Mouse (Mus musculus) hindbrain, embryonic 11.5 days (tissue): Measurements from ENCODE around the gene Lats2. TPM values are rescaled to one million over a fixed set of nuclear protein-coding genes. Genes with fewer than 3 reads are reported as not detected.

Experiments used
- ATAC-seq: fragments of 200-750 bp; cut with Nextera tagmentation; 2 replicates; pipeline ENCODE4 v1.8.0; 2017; ENCODE audit warnings: mild to moderate bottlenecking, moderate TSS enrichment, moderate library complexity; ENCODE audit not compliant: low FRiP score
- DNase-seq: peaks from one replicate; pipeline ENCODE4 v3.0.0-alpha.2; 2015; ENCODE audit warnings: low spot score
- H3K27ac ChIP-seq: fragments of 300-500 bp; sonication (generic); 2 replicates; pipeline ENCODE4 v1.5.1; 2014; ENCODE audit warnings: mild to moderate bottlenecking, low read depth, low read length
- H3K27me3 ChIP-seq: fragments of 300-500 bp; sonication (generic); 2 replicates; pipeline ENCODE4 v1.6.1; 2014; ENCODE audit warnings: mild to moderate bottlenecking, low read length, moderate library complexity, mixed read lengths; ENCODE audit not compliant: control insufficient read depth, insufficient read depth
- H3K36me3 ChIP-seq: fragments of 300-500 bp; sonication (generic); 2 replicates; pipeline ENCODE4 v1.6.1; 2014; ENCODE audit warnings: mild to moderate bottlenecking, low read length, moderate library complexity, mixed read lengths; ENCODE audit not compliant: control insufficient read depth, insufficient read depth
- H3K4me1 ChIP-seq: fragments of 300-500 bp; sonication (generic); replicated peaks from 2 replicates; pipeline ENCODE4 v1.6.1; 2014; ENCODE audit warnings: low read length, mixed read lengths; ENCODE audit not compliant: control insufficient read depth, insufficient read depth
- H3K4me2 ChIP-seq: fragments of 300-500 bp; sonication (generic); replicated peaks from 2 replicates; pipeline ENCODE4 v1.6.1; 2014; ENCODE audit warnings: mild to moderate bottlenecking, low read depth, low read length
- H3K4me3 ChIP-seq: fragments of 300-500 bp; sonication (generic); 2 replicates; pipeline ENCODE4 v1.5.1; 2014; ENCODE audit warnings: low read depth, low read length
- H3K9ac ChIP-seq: fragments of 300-500 bp; sonication (generic); 2 replicates; pipeline ENCODE4 v1.6.1; 2014; ENCODE audit warnings: low read depth, low read length
- H3K9me3 ChIP-seq: fragments of 300-500 bp; sonication (generic); 2 replicates; pipeline ENCODE4 v1.6.1; 2016; ENCODE audit warnings: low read length; ENCODE audit not compliant: control insufficient read depth
- WGBS: fragments of 180-500 bp; shearing (Covaris S2); extraction: QIAGEN DNeasy Blood & Tissue Kit; methylation state at CpG from one replicate; pipeline ENCODE4 v1.1.7; 2014; 5-methylcytosine and 5-hydroxymethylcytosine counted together
- polyA plus RNA-seq: library from polyadenylated mRNA; unstranded; fragments of >200 nt; fragmentation: Nextera tagmentation; extraction: Ambion mirVana; gene quantifications from 2 replicates; pipeline ENCODE4 v1.2.1, GENCODE M21; 2014

Gene Lats2
- polyA plus RNA-seq, 1 experiment from 2014 or later, result 13.2 TPM

GRCm38 (mm10) chr14:57729975-57730499, 28.2 kb downstream of the Lats2 start:
- 43% methylated on average over 5 of the region's 5 CpGs for WGBS
- H3K36me3 ChIP-seq, result no peaks in the 10 kb centered on the region
- no peaks in the 10 kb centered on the region for H3K9me3 ChIP-seq
- H3K4me2 ChIP-seq, result no peak overlapping the region
- DNase-seq (no peak), ATAC-seq (no peak)
- H3K27me3 ChIP-seq, result no peaks in the 10 kb centered on the region
- H3K4me3 ChIP-seq, result no peak overlapping the region
- H3K4me1 ChIP-seq, result 0 out of 2 replicates have a peak, but pooled peaks cover 3% of the 10 kb centered on the region
- no peak overlapping the region; the same call in 1 of the 2 replicates for H3K9ac ChIP-seq
- no peak overlapping the region for H3K27ac ChIP-seq

GRCm38 (mm10) chr14:57729364-57729763, 28.8 kb downstream of the Lats2 start:
- Histone ChIP-seq H3K9me3 (no peaks in the 10 kb centered on the region), H3K4me3 (no peak overlapping the region), H3K9ac (no peak overlapping the region), H3K36me3 (no peaks in the 10 kb centered on the region), H3K27ac (no peak overlapping the region), H3K4me2 (no peak overlapping the region), H3K4me1 (0 out of 2 replicates have a peak, but pooled peaks cover 3% of the 10 kb centered on the region), H3K27me3 (no peaks in the 10 kb centered on the region)
- DNase-seq (no peak), ATAC-seq (no peak)
- 83% methylated on average over 8 of the region's 8 CpGs for WGBS

- whole genome bisulfite sequencing, result 69% methylated on average over 8 of the region's 8 CpGs
- no peaks in the 10 kb centered on the region for H3K9me3 ChIP-seq
- H3K27me3 ChIP-seq, result no peaks in the 10 kb centered on the region
- H3K9ac ChIP-seq, result no peak overlapping the region
- no peaks in the 10 kb centered on the region for H3K4me1 ChIP-seq
- ATAC-seq (no peak), DNase-seq (no peak)
- H3K4me2 ChIP-seq, result no peak overlapping the region
- no peak overlapping the region for H3K27ac ChIP-seq
- H3K36me3 ChIP-seq, result no peaks in the 10 kb centered on the region
- no peak overlapping the region for H3K4me3 ChIP-seq
Observed at GRCm38 (mm10) chr14:57726172-57726571, 32.0 kb downstream of the Lats2 start.

GRCm38 (mm10) chr14:57724473-57724872, 33.7 kb downstream of the Lats2 start:
- WGBS, result 90% methylated on average over 4 of the region's 4 CpGs
- no peak for DNase-seq
- no peak for ATAC-seq
- Histone ChIP-seq H3K4me3 (no peak overlapping the region), H3K4me1 (no peaks in the 10 kb centered on the region), H3K9me3 (no peaks in the 10 kb centered on the region), H3K36me3 (no peaks in the 10 kb centered on the region), H3K4me2 (no peak overlapping the region), H3K27me3 (no peaks in the 10 kb centered on the region), H3K9ac (no peak overlapping the region), H3K27ac (no peak overlapping the region)

GRCm38 (mm10) chr14:57718245-57718644, 39.9 kb downstream of the Lats2 start:
- WGBS, result 86% methylated on average over 4 of the region's 4 CpGs
- H3K4me1 ChIP-seq, result no peaks in the 10 kb centered on the region; the same call in 1 of the 2 replicates
- no peak overlapping the region for H3K27ac ChIP-seq
- no peak overlapping the region for H3K4me2 ChIP-seq
- no peaks in the 10 kb centered on the region for H3K36me3 ChIP-seq
- no peak overlapping the region for H3K9ac ChIP-seq
- H3K9me3 ChIP-seq, result no peaks in the 10 kb centered on the region
- H3K27me3 ChIP-seq, result no peaks in the 10 kb centered on the region
- DNase-seq (no peak), ATAC-seq (no peak)
- no peak overlapping the region for H3K4me3 ChIP-seq

- H3K9me3 ChIP-seq, result no peaks in the 10 kb centered on the region
- H3K27ac ChIP-seq, result no peak overlapping the region
- no peaks in the 10 kb centered on the region for H3K36me3 ChIP-seq
- H3K27me3 ChIP-seq, result no peaks in the 10 kb centered on the region
- no peak overlapping the region for H3K4me2 ChIP-seq
- WGBS, result 51% methylated on average over 4 of the region's 4 CpGs
- H3K4me3 ChIP-seq, result no peak overlapping the region
- H3K9ac ChIP-seq, result no peak overlapping the region
- DNase-seq, result peak; percentile 32
- no peaks in the 10 kb centered on the region; the same call in 1 of the 2 replicates for H3K4me1 ChIP-seq
- ATAC-seq, result 0 out of 2 replicates have a peak, but pooled peaks have one; percentile 49
Observed at GRCm38 (mm10) chr14:57716601-57717245, 41.5 kb downstream of the Lats2 start.

GRCm38 (mm10) chr14:57712884-57713283, 45.3 kb downstream of the Lats2 start:
- DNase-seq, result no peak
- 94% methylated on average over 1 of the region's 1 CpGs for WGBS

GRCm38 (mm10) chr14:57711059-57711458, 47.1 kb downstream of the Lats2 start:
- no peak overlapping the region for H3K9ac ChIP-seq
- 89% methylated on average over 6 of the region's 6 CpGs for WGBS
- DNase-seq (no peak), ATAC-seq (no peak)
- no peak overlapping the region for H3K4me3 ChIP-seq
- H3K4me2 ChIP-seq, result no peak overlapping the region
- H3K9me3 ChIP-seq, result no peaks in the 10 kb centered on the region
- no peaks in the 10 kb centered on the region for H3K36me3 ChIP-seq
- H3K4me1 ChIP-seq, result peaks cover 5% of the 10 kb centered on the region; the same call in 1 of the 2 replicates
- H3K27ac ChIP-seq, result no peak overlapping the region
- H3K27me3 ChIP-seq, result no peaks in the 10 kb centered on the region

More at GRCm38 (mm10) chr14:57712884-57713283, 45.3 kb downstream of the Lats2 start:
- H3K27ac ChIP-seq, result no peak overlapping the region
- H3K4me2 ChIP-seq, result no peak overlapping the region
- no peaks in the 10 kb centered on the region for H3K36me3 ChIP-seq
- no peak overlapping the region for H3K4me3 ChIP-seq
- no peak overlapping the region for H3K9ac ChIP-seq
- H3K27me3 ChIP-seq, result no peaks in the 10 kb centered on the region
- no peaks in the 10 kb centered on the region for H3K4me1 ChIP-seq
- no peak for ATAC-seq
- H3K9me3 ChIP-seq, result no peaks in the 10 kb centered on the region

- DNase-seq (peak; percentile 45), ATAC-seq (peak; percentile 58)
- Histone ChIP-seq H3K4me3 (no peak overlapping the region), H3K4me2 (no peak overlapping the region), H3K4me1 (peaks cover 5% of the 10 kb centered on the region; the same call in 1 of the 2 replicates), H3K9ac (no peak overlapping the region), H3K9me3 (no peaks in the 10 kb centered on the region), H3K27ac (no peak overlapping the region), H3K27me3 (no peaks in the 10 kb centered on the region), H3K36me3 (no peaks in the 10 kb centered on the region)
- whole genome bisulfite sequencing, result 22% methylated on average over 10 of the region's 10 CpGs
Observed at GRCm38 (mm10) chr14:57709171-57709570, 49.0 kb downstream of the Lats2 start.
